Mouse (Mus musculus) kidney, embryonic 16.5 days (tissue): Measurements from ENCODE around the gene Slc38a11. TPM values are rescaled to one million over a fixed set of nuclear protein-coding genes. Genes with fewer than 3 reads are reported as not detected.

Experiments
- ATAC-seq: fragments of 200-750 bp; cut with Nextera tagmentation; 2 replicates; pipeline ENCODE4 v1.8.0; 2017; ENCODE audit warnings: moderate TSS enrichment; ENCODE audit not compliant: low FRiP score, low TSS enrichment
- H3K27ac ChIP-seq: fragments of 300-500 bp; sonication (generic); 2 replicates; pipeline ENCODE4 v1.5.1; 2014; ENCODE audit warnings: low read length
- H3K27me3 ChIP-seq: fragments of 300-500 bp; sonication (generic); 2 replicates; pipeline ENCODE4 v1.6.1; 2014; ENCODE audit warnings: low read length, control low read depth, mixed read lengths; ENCODE audit not compliant: insufficient read depth
- H3K36me3 ChIP-seq: fragments of 300-500 bp; sonication (generic); 2 replicates; pipeline ENCODE4 v1.6.1; 2014; ENCODE audit warnings: low read length, control low read depth, mixed read lengths; ENCODE audit not compliant: insufficient read depth
- H3K4me1 ChIP-seq: fragments of 300-500 bp; sonication (generic); 2 replicates; pipeline ENCODE4 v1.6.1; 2014; ENCODE audit warnings: low read length, control low read depth, mixed read lengths; ENCODE audit not compliant: insufficient read depth
- H3K4me2 ChIP-seq: fragments of 300-500 bp; sonication (generic); replicated peaks from 2 replicates; pipeline ENCODE4 v1.6.1; 2014; ENCODE audit warnings: low read depth, low read length
- H3K4me3 ChIP-seq: fragments of 300-500 bp; sonication (generic); 2 replicates; pipeline ENCODE4 v1.5.1; 2014; ENCODE audit warnings: mild to moderate bottlenecking, low read length
- H3K9ac ChIP-seq: fragments of 300-500 bp; sonication (generic); replicated peaks from 2 replicates; pipeline ENCODE4 v1.6.1; 2014; ENCODE audit warnings: low read length
- H3K9me3 ChIP-seq: fragments of 300-500 bp; sonication (generic); 2 replicates; pipeline ENCODE4 v1.6.1; 2016; ENCODE audit warnings: low read length, control low read depth
- WGBS: fragments of 180-500 bp; shearing (Covaris S2); extraction: QIAGEN DNeasy Blood & Tissue Kit; methylation state at CpG from one replicate; pipeline ENCODE4 v1.1.7; 2014; 5-methylcytosine and 5-hydroxymethylcytosine counted together
- polyA plus RNA-seq: library from polyadenylated mRNA; unstranded; fragments of >200 nt; fragmentation: Nextera tagmentation; extraction: Ambion mirVana; gene quantifications from 2 replicates; pipeline ENCODE4 v1.2.1, GENCODE M21; 2015

The Slc38a11 gene
- polyA plus RNA-seq, 1 experiment from 2014 or later, result 0.75 TPM

- no peaks in the 10 kb centered on the region for H3K27me3 ChIP-seq
- H3K4me2 ChIP-seq, result no peak overlapping the region
- H3K9me3 ChIP-seq, result no peaks in the 10 kb centered on the region
- no peak overlapping the region for H3K27ac ChIP-seq
- 0 out of 2 replicates have a peak, but pooled peaks cover 3% of the 10 kb centered on the region for H3K4me1 ChIP-seq
- 74% methylated on average over 4 of the region's 4 CpGs for WGBS
- no peaks in the 10 kb centered on the region for H3K36me3 ChIP-seq
- no peak for ATAC-seq
- H3K9ac ChIP-seq, result no peak overlapping the region
- H3K4me3 ChIP-seq, result no peak overlapping the region
These were observed 14.6 kb upstream of the Slc38a11 start for GRCm38 (mm10) chr2:65378425-65378824.

GRCm38 (mm10) chr2:65374410-65374809 is 10.6 kb upstream of the Slc38a11 start:
- WGBS, result 87% methylated on average over 5 of the region's 5 CpGs
- H3K27me3 ChIP-seq, result no peaks in the 10 kb centered on the region
- ATAC-seq, result no peak
- H3K4me2 ChIP-seq, result no peak overlapping the region
- no peak overlapping the region for H3K4me3 ChIP-seq
- no peaks in the 10 kb centered on the region for H3K36me3 ChIP-seq
- no peak overlapping the region for H3K9ac ChIP-seq
- H3K4me1 ChIP-seq, result no peaks in the 10 kb centered on the region
- H3K27ac ChIP-seq, result no peak overlapping the region
- H3K9me3 ChIP-seq, result no peaks in the 10 kb centered on the region

- H3K27ac ChIP-seq, result no peak overlapping the region
- no peaks in the 10 kb centered on the region for H3K4me1 ChIP-seq
- H3K4me3 ChIP-seq, result no peak overlapping the region
- 95% methylated on average over 4 of the region's 4 CpGs for WGBS
- no peak overlapping the region for H3K4me2 ChIP-seq
- H3K36me3 ChIP-seq, result no peaks in the 10 kb centered on the region
- no peaks in the 10 kb centered on the region for H3K9me3 ChIP-seq
- no peaks in the 10 kb centered on the region for H3K27me3 ChIP-seq
- no peak for ATAC-seq
- no peak overlapping the region for H3K9ac ChIP-seq
These were observed 9.2 kb upstream of the Slc38a11 start for GRCm38 (mm10) chr2:65373076-65373475.

GRCm38 (mm10) chr2:65360736-65361475 is 2.9 kb downstream of the Slc38a11 start:
- ATAC-seq, result no peak
- Histone ChIP-seq H3K4me2 (no peak overlapping the region), H3K4me3 (no peak overlapping the region), H3K36me3 (no peaks in the 10 kb centered on the region), H3K27me3 (no peaks in the 10 kb centered on the region), H3K27ac (no peak overlapping the region), H3K9me3 (no peaks in the 10 kb centered on the region), H3K4me1 (peaks cover 7% of the 10 kb centered on the region; the same call in 1 of the 2 replicates), H3K9ac (no peak overlapping the region)
- 87% methylated on average over 9 of the region's 9 CpGs for WGBS

GRCm38 (mm10) chr2:65347367-65347766 is 16.5 kb downstream of the Slc38a11 start:
- Histone ChIP-seq H3K27ac (no peak overlapping the region), H3K27me3 (no peaks in the 10 kb centered on the region), H3K36me3 (no peaks in the 10 kb centered on the region), H3K4me1 (no peaks in the 10 kb centered on the region), H3K9ac (no peak overlapping the region), H3K4me2 (no peak overlapping the region), H3K4me3 (no peak overlapping the region), H3K9me3 (no peaks in the 10 kb centered on the region)
- no peak for ATAC-seq
- 54% methylated on average over 4 of the region's 4 CpGs for WGBS

GRCm38 (mm10) chr2:65346915-65347314 is 16.9 kb downstream of the Slc38a11 start:
- Histone ChIP-seq H3K27me3 (no peaks in the 10 kb centered on the region), H3K36me3 (no peaks in the 10 kb centered on the region), H3K4me3 (no peak overlapping the region), H3K4me2 (no peak overlapping the region), H3K9me3 (no peaks in the 10 kb centered on the region), H3K9ac (no peak overlapping the region), H3K4me1 (no peaks in the 10 kb centered on the region), H3K27ac (no peak overlapping the region)
- 54% methylated on average over 1 of the region's 1 CpGs for WGBS
- ATAC-seq, result no peak

- WGBS, result 90% methylated on average over 5 of the region's 5 CpGs
- Histone ChIP-seq H3K9ac (no peak overlapping the region), H3K9me3 (no peaks in the 10 kb centered on the region), H3K27me3 (no peaks in the 10 kb centered on the region), H3K4me3 (no peak overlapping the region), H3K27ac (no peak overlapping the region), H3K36me3 (no peaks in the 10 kb centered on the region), H3K4me2 (no peak overlapping the region), H3K4me1 (no peaks in the 10 kb centered on the region)
- ATAC-seq, result no peak
These were observed 17.8 kb downstream of the Slc38a11 start for GRCm38 (mm10) chr2:65346037-65346436.

GRCm38 (mm10) chr2:65342057-65342456 is 21.8 kb downstream of the Slc38a11 start:
- H3K9me3 ChIP-seq, result no peaks in the 10 kb centered on the region
- H3K4me1 ChIP-seq, result 0 out of 2 replicates have a peak, but pooled peaks cover 3% of the 10 kb centered on the region
- H3K27ac ChIP-seq, result no peak overlapping the region
- H3K27me3 ChIP-seq, result no peaks in the 10 kb centered on the region
- WGBS, result 61% methylated on average over 10 of the region's 10 CpGs
- no peak overlapping the region for H3K9ac ChIP-seq
- no peak overlapping the region for H3K4me2 ChIP-seq
- no peak overlapping the region for H3K4me3 ChIP-seq
- no peaks in the 10 kb centered on the region for H3K36me3 ChIP-seq
- no peak for ATAC-seq

GRCm38 (mm10) chr2:65340839-65341238 is 23.0 kb downstream of the Slc38a11 start:
- 0 out of 2 replicates have a peak, but pooled peaks cover 3% of the 10 kb centered on the region for H3K4me1 ChIP-seq
- H3K27ac ChIP-seq, result no peak overlapping the region
- no peak overlapping the region for H3K4me3 ChIP-seq
- WGBS, result 86% methylated on average over 3 of the region's 3 CpGs
- H3K4me2 ChIP-seq, result no peak overlapping the region
- H3K27me3 ChIP-seq, result no peaks in the 10 kb centered on the region
- no peak for ATAC-seq
- H3K9ac ChIP-seq, result no peak overlapping the region
- H3K36me3 ChIP-seq, result no peaks in the 10 kb centered on the region
- no peaks in the 10 kb centered on the region for H3K9me3 ChIP-seq

GRCm38 (mm10) chr2:65337378-65338140 is 26.3 kb downstream of the Slc38a11 start:
- WGBS, result 24% methylated on average over 13 of the region's 14 CpGs
- Histone ChIP-seq H3K27me3 (no peaks in the 10 kb centered on the region), H3K9me3 (no peaks in the 10 kb centered on the region), H3K9ac (no peak overlapping the region), H3K36me3 (no peaks in the 10 kb centered on the region), H3K4me3 (no peak overlapping the region), H3K27ac (no peak overlapping the region), H3K4me2 (no peak overlapping the region; the same call in 1 of the 2 replicates), H3K4me1 (0 out of 2 replicates have a peak, but pooled peaks cover 3% of the 10 kb centered on the region)
- ATAC-seq, result peak; percentile 82
